Mouse (Mus musculus) stomach, postnatal 0 days (tissue): ENCODE results near the gene Gm28845. TPM values are rescaled to one million over a fixed set of nuclear protein-coding genes. Genes with fewer than 3 reads are reported as not detected.
A peak's percentile ranks its signal among the peaks of the same experiment; 100 is the strongest.

ENCODE experiments used
- ATAC-seq: fragments of 200-750 bp; cut with Nextera tagmentation; 2 replicates; pipeline ENCODE4 v1.8.0; 2017; ENCODE audit not compliant: low FRiP score, low TSS enrichment
- DNase-seq: peaks from one replicate; pipeline ENCODE4 v3.0.0-alpha.2; 2016; ENCODE audit warnings: low spot score
- H3K27ac ChIP-seq: fragments of 300-500 bp; sonication (generic); replicated peaks from 2 replicates; pipeline ENCODE4 v1.5.1; 2014; ENCODE audit warnings: mild to moderate bottlenecking, control low read depth
- H3K27me3 ChIP-seq: fragments of 300-500 bp; sonication (generic); 2 replicates; pipeline ENCODE4 v1.6.1; 2014; ENCODE audit warnings: low read length; ENCODE audit not compliant: control insufficient read depth, insufficient read depth
- H3K36me3 ChIP-seq: fragments of 300-500 bp; sonication (generic); 2 replicates; pipeline ENCODE4 v1.6.1; 2014; ENCODE audit warnings: low read length, mixed read lengths; ENCODE audit not compliant: control insufficient read depth, insufficient read depth
- H3K4me1 ChIP-seq: fragments of 300-500 bp; sonication (generic); replicated peaks from 2 replicates; pipeline ENCODE4 v1.6.1; 2014; ENCODE audit warnings: antibody characterized with exemption; ENCODE audit not compliant: control insufficient read depth, insufficient read depth
- H3K4me2 ChIP-seq: fragments of 300-500 bp; sonication (generic); replicated peaks from 2 replicates; pipeline ENCODE4 v1.6.1; 2014; ENCODE audit warnings: low read depth, mild to moderate bottlenecking, control low read depth, moderate library complexity
- H3K4me3 ChIP-seq: fragments of 300-500 bp; sonication (generic); 2 replicates; pipeline ENCODE4 v1.5.1; 2014; ENCODE audit warnings: low read depth, low read length, control low read depth
- H3K9ac ChIP-seq: fragments of 300-500 bp; sonication (generic); 2 replicates; pipeline ENCODE4 v1.6.1; 2014; ENCODE audit warnings: mild to moderate bottlenecking, low read length, control low read depth, mixed read lengths
- H3K9me3 ChIP-seq: fragments of 300-500 bp; sonication (generic); 2 replicates; pipeline ENCODE4 v1.6.1; 2016; ENCODE audit warnings: low read length; ENCODE audit not compliant: control insufficient read depth
- CTCF ChIP-seq: IDR thresholded peaks from 2 replicates; pipeline ENCODE4 v1.5.1; 2016; ENCODE audit warnings: antibody characterized with exemption, low read depth, mild to moderate bottlenecking, moderate library complexity
- EP300 ChIP-seq: optimal IDR thresholded peaks from 2 replicates; pipeline ENCODE3; 2016; ENCODE audit warnings: antibody characterized with exemption
- WGBS: fragments of 180-500 bp; shearing (Covaris S2); extraction: QIAGEN DNeasy Blood & Tissue Kit; methylation state at CpG from one replicate; pipeline ENCODE4 v1.1.7; 2014; 5-methylcytosine and 5-hydroxymethylcytosine counted together
- polyA plus RNA-seq: library from polyadenylated mRNA; unstranded; fragments of >200 nt; fragmentation: Nextera tagmentation; extraction: Ambion mirVana; gene quantifications from 2 replicates; pipeline ENCODE4 v1.2.1, GENCODE M21; 2015

Gene Gm28845
- polyA plus RNA-seq = not detected in 2 replicates

- ATAC-seq = no peak
- TF ChIP-seq CTCF (no peak), EP300 (no peak)
- Histone ChIP-seq H3K9me3 (no peaks in the 10 kb centered on the region), H3K4me2 (no peak within 1 kb of the TSS), H3K4me1 (no peaks in the 10 kb centered on the region), H3K27ac (peak within 1 kb of the TSS; percentile 85), H3K27me3 (no peaks in the 10 kb centered on the region), H3K4me3 (no peak within 1 kb of the TSS), H3K9ac (no peak within 1 kb of the TSS), H3K36me3 (no peaks in the 10 kb centered on the region)
- DNase-seq = no peak
- WGBS = 94% methylated on average over 1 of the region's 1 CpGs
These were observed at the start of gene Gm28845 for GRCm38 (mm10) chr1:65119438-65119837. Gene Gm28845, minus strand, starts transcription at chr1:65119558.

- TF ChIP-seq EP300 = no peak
- Histone ChIP-seq H3K9me3 (no peaks in the 10 kb centered on the region), H3K9ac (no peak overlapping the region), H3K4me1 (no peaks in the 10 kb centered on the region), H3K27me3 (no peaks in the 10 kb centered on the region), H3K4me2 (no peak overlapping the region), H3K4me3 (no peak overlapping the region), H3K27ac (no peak overlapping the region), H3K36me3 (peaks cover 29% of the 10 kb centered on the region)
- ATAC-seq (no peak), DNase-seq (no peak)
- 78% methylated on average over 1 of the region's 1 CpGs for WGBS
These were observed 48.1 kb upstream of the Gm28845 start for GRCm38 (mm10) chr1:65167496-65167895.

- TF ChIP-seq CTCF (peak; percentile 40), EP300 (no peak)
- DNase-seq (no peak), ATAC-seq (no peak)
- no peak overlapping the region for H3K27ac ChIP-seq
- H3K4me3 ChIP-seq = no peak overlapping the region
- WGBS = 97% methylated on average over 1 of the region's 1 CpGs
- H3K9ac ChIP-seq = no peak overlapping the region
- H3K27me3 ChIP-seq = no peaks in the 10 kb centered on the region
- no peaks in the 10 kb centered on the region for H3K4me1 ChIP-seq
- no peaks in the 10 kb centered on the region for H3K9me3 ChIP-seq
- H3K4me2 ChIP-seq = no peak overlapping the region
- peaks cover 32% of the 10 kb centered on the region for H3K36me3 ChIP-seq
These were observed 42.9 kb upstream of the Gm28845 start for GRCm38 (mm10) chr1:65162210-65162609.

GRCm38 (mm10) chr1:65156111-65156510, 36.8 kb upstream of the Gm28845 start:
- ATAC-seq (no peak), DNase-seq (no peak)
- whole genome bisulfite sequencing = 94% methylated on average over 5 of the region's 5 CpGs
- no peaks in the 10 kb centered on the region for H3K9me3 ChIP-seq
- H3K4me1 ChIP-seq = no peaks in the 10 kb centered on the region
- peaks cover 9% of the 10 kb centered on the region; the same call in 1 of the 2 replicates for H3K36me3 ChIP-seq
- TF ChIP-seq EP300 (no peak), CTCF (no peak)
- H3K4me3 ChIP-seq = no peak overlapping the region
- H3K4me2 ChIP-seq = no peak overlapping the region
- no peak overlapping the region for H3K9ac ChIP-seq
- H3K27ac ChIP-seq = no peak overlapping the region
- no peaks in the 10 kb centered on the region for H3K27me3 ChIP-seq

- H3K4me3 ChIP-seq = no peak overlapping the region
- 0 out of 2 replicates have a peak, but pooled peaks cover 2% of the 10 kb centered on the region for H3K36me3 ChIP-seq
- DNase-seq (peak; percentile 29), ATAC-seq (no peak)
- no peaks in the 10 kb centered on the region for H3K4me1 ChIP-seq
- TF ChIP-seq CTCF (no peak), EP300 (no peak)
- no peaks in the 10 kb centered on the region for H3K9me3 ChIP-seq
- H3K9ac ChIP-seq = no peak overlapping the region
- no peak overlapping the region for H3K4me2 ChIP-seq
- no peak overlapping the region for H3K27ac ChIP-seq
- H3K27me3 ChIP-seq = no peaks in the 10 kb centered on the region
These were observed 35.5 kb upstream of the Gm28845 start for GRCm38 (mm10) chr1:65154814-65155213.

- Histone ChIP-seq H3K4me1 (no peaks in the 10 kb centered on the region), H3K4me3 (no peak overlapping the region), H3K9me3 (no peaks in the 10 kb centered on the region), H3K36me3 (no peaks in the 10 kb centered on the region), H3K9ac (no peak overlapping the region), H3K27ac (no peak overlapping the region), H3K27me3 (no peaks in the 10 kb centered on the region), H3K4me2 (no peak overlapping the region)
- no peak for DNase-seq
- TF ChIP-seq EP300 (no peak), CTCF (no peak)
- no peak for ATAC-seq
- WGBS = 52% methylated on average over 3 of the region's 3 CpGs
These were observed 28.6 kb upstream of the Gm28845 start for GRCm38 (mm10) chr1:65147971-65148370.
